Mouse (Mus musculus): ENCODE data around the gene Cpne6.

DNA sequence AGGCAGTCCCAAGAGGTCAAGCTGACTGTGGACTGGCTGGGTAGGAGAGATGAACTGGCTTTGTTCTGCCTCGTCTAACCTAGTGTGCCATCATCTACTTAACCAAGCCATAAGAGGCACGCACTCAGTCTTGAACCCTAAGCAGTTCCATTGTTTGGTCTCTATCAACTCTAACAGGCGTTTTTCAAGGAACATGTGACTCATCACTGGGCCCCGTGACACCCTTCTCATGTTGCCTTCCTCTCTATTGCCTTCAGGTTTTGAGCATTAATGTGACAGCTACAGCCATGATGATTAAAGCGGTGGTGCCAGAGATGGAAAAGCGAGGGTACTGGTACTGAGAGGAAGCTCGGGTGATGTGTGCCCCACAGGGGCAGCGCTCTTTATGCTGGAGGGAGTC, 23.4 kb upstream of the Cpne6 start:
- TF ChIP-seq CTCF (IDR thresholded peaks at IDR 0.05) (no peak), POLR2A (IDR thresholded peaks at IDR 0.05; ENCODE audit: insufficient read depth, low read depth, low read length) (no peak), EP300 (IDR thresholded peaks at IDR 0.05; ENCODE audit: insufficient read depth, low read depth, low read length) (no peak)
